Mouse (Mus musculus): ENCODE data around the gene Znrf1. TPM values are rescaled to one million over a fixed set of nuclear protein-coding genes. Genes with fewer than 3 reads are reported as not detected.
A peak's percentile ranks its signal among the peaks of the same experiment; 100 is the strongest.

Znrf1 gene
- polyA plus RNA-seq, 1 experiment from 2014 or later, result 14.0 TPM

DNA sequence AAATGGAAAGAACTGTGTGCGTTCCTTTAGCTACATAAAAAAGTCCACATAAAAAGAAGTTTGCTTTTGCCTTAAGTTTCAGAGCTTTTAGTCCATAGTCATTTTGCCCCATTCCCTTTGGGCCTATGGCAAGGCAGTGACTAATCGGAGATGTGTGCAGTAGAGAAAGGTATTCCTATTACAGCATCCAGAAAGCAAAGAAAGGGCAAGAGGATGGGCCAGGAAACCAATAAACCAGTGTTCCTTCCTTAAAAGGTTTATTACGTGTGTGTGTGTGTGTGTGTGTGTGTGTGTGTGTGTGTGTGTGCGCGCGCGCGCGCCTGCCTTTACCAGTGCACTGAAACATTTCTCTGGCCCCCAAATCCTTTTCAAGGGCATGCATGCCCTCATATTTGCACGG lies 35.8 kb downstream of the Znrf1 start:
- no peak for ATAC-seq (ENCODE audit: insufficient read depth, low FRiP score)
- Histone ChIP-seq H3K36me3 (ENCODE audit: control insufficient read depth, insufficient read depth, low read length) (0 out of 2 replicates have a peak, but pooled peaks cover 3% of the 10 kb centered on the region), H3K4me3 (replicated peaks; ENCODE audit: low read length) (no peak overlapping the region), H3K27me3 (ENCODE audit: control insufficient read depth, insufficient read depth, low read length) (no peaks in the 10 kb centered on the region), H3K9ac (ENCODE audit: low read length) (no peak overlapping the region), H3K9me3 (replicated peaks; ENCODE audit: control insufficient read depth, low read length) (no peaks in the 10 kb centered on the region), H3K4me1 (ENCODE audit: control insufficient read depth, insufficient read depth, low read length) (peaks cover 31% of the 10 kb centered on the region), H3K27ac (ENCODE audit: low read length) (no peak overlapping the region), H3K4me2 (ENCODE audit: low read depth, low read length) (no peak overlapping the region)
- WGBS, result 79% methylated on average over 10 of the region's 10 CpGs

GRCm38 (mm10) chr8:111572431-111572830 lies 36.5 kb downstream of the Znrf1 start:
- Histone ChIP-seq H3K36me3 (ENCODE audit: control insufficient read depth, insufficient read depth, low read length) (0 out of 2 replicates have a peak, but pooled peaks cover 3% of the 10 kb centered on the region), H3K4me3 (replicated peaks; ENCODE audit: low read length) (no peak overlapping the region), H3K4me2 (ENCODE audit: low read depth, low read length) (no peak overlapping the region), H3K9ac (ENCODE audit: low read length) (no peak overlapping the region), H3K9me3 (replicated peaks; ENCODE audit: control insufficient read depth, low read length) (no peaks in the 10 kb centered on the region), H3K27ac (ENCODE audit: low read length) (no peak overlapping the region), H3K27me3 (ENCODE audit: control insufficient read depth, insufficient read depth, low read length) (no peaks in the 10 kb centered on the region), H3K4me1 (ENCODE audit: control insufficient read depth, insufficient read depth, low read length) (peaks cover 30% of the 10 kb centered on the region)
- no peak for ATAC-seq (ENCODE audit: insufficient read depth, low FRiP score)
- WGBS, result 71% methylated on average over 2 of the region's 2 CpGs

DNA sequence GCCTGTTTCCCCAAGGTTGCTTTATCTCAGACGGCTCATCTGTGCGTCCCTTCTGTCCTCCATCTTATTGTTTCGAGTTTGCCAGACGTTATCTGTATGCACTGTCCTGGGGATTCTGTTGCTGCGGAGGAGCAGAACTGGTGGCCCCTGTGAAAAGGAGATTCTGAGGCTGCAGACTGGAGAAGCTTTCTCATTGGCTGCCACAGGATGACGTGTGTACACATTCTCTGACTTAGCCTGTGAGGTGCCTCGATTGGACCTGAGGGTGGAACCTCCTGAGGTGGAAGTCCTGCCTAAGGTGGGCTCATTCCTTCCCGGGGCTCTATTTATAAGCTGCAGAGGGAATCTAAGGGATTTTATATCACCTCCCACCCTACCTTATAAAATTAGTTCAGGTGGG lies 37.7 kb downstream of the Znrf1 start:
- ATAC-seq (ENCODE audit: insufficient read depth, low FRiP score), result peak; percentile 56; the same call in 1 of the 2 replicates
- no peak overlapping the region for H3K4me2 ChIP-seq (ENCODE audit: low read depth, low read length)

DNA sequence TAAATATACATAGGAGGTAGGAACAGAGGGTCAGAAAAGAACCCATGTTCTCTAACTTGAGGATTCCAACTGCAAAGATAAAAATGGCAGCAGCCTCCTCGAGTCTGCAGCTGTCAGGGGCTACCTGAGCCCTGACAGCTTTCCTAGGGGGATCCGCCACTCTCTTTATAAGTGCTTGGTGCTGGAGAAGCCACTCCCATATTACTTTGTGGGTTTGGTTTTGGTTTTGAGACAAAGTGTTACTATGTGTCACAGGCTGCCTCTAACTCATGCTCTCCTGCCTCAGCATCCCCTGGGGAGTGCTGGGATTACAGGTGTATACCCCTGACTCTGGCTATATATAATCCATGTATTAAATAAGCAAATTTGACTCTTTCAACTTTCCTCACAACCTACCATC lies 38.1 kb downstream of the Znrf1 start:
- WGBS, result 83% methylated on average over 2 of the region's 2 CpGs

More for the DNA sequence above, 37.7 kb downstream of the Znrf1 start:
- WGBS, result 42% methylated on average over 8 of the region's 8 CpGs
- peaks cover 20% of the 10 kb centered on the region for H3K4me1 ChIP-seq (ENCODE audit: control insufficient read depth, insufficient read depth, low read length)
- H3K4me3 ChIP-seq (replicated peaks; ENCODE audit: low read length), result no peak overlapping the region
- H3K36me3 ChIP-seq (ENCODE audit: control insufficient read depth, insufficient read depth, low read length), result 0 out of 2 replicates have a peak, but pooled peaks cover 3% of the 10 kb centered on the region
- H3K27ac ChIP-seq (ENCODE audit: low read length), result no peak overlapping the region
- no peaks in the 10 kb centered on the region for H3K27me3 ChIP-seq (ENCODE audit: control insufficient read depth, insufficient read depth, low read length)
- no peaks in the 10 kb centered on the region for H3K9me3 ChIP-seq (replicated peaks; ENCODE audit: control insufficient read depth, low read length)
- no peak overlapping the region for H3K9ac ChIP-seq (ENCODE audit: low read length)

GRCm38 (mm10) chr8:111575492-111575891 lies 39.6 kb downstream of the Znrf1 start:
- H3K36me3 ChIP-seq (ENCODE audit: control insufficient read depth, insufficient read depth, low read length), result 0 out of 2 replicates have a peak, but pooled peaks cover 3% of the 10 kb centered on the region
- WGBS, result 94% methylated on average over 4 of the region's 4 CpGs
- no peaks in the 10 kb centered on the region for H3K9me3 ChIP-seq (replicated peaks; ENCODE audit: control insufficient read depth, low read length)
- H3K4me2 ChIP-seq (ENCODE audit: low read depth, low read length), result no peak overlapping the region
- no peak overlapping the region for H3K9ac ChIP-seq (ENCODE audit: low read length)
- no peak for ATAC-seq (ENCODE audit: insufficient read depth, low FRiP score)
- no peak overlapping the region for H3K27ac ChIP-seq (ENCODE audit: low read length)
- no peaks in the 10 kb centered on the region for H3K27me3 ChIP-seq (ENCODE audit: control insufficient read depth, insufficient read depth, low read length)
- H3K4me1 ChIP-seq (ENCODE audit: control insufficient read depth, insufficient read depth, low read length), result peaks cover 16% of the 10 kb centered on the region
- no peak overlapping the region for H3K4me3 ChIP-seq (replicated peaks; ENCODE audit: low read length)

More for the DNA sequence above, 38.1 kb downstream of the Znrf1 start:
- H3K4me3 ChIP-seq (replicated peaks; ENCODE audit: low read length), result no peak overlapping the region
- no peaks in the 10 kb centered on the region for H3K27me3 ChIP-seq (ENCODE audit: control insufficient read depth, insufficient read depth, low read length)
- ATAC-seq (ENCODE audit: insufficient read depth, low FRiP score), result no peak
- 0 out of 2 replicates have a peak, but pooled peaks cover 3% of the 10 kb centered on the region for H3K36me3 ChIP-seq (ENCODE audit: control insufficient read depth, insufficient read depth, low read length)
- H3K27ac ChIP-seq (ENCODE audit: low read length), result no peak overlapping the region
- no peak overlapping the region for H3K9ac ChIP-seq (ENCODE audit: low read length)
- H3K9me3 ChIP-seq (replicated peaks; ENCODE audit: control insufficient read depth, low read length), result no peaks in the 10 kb centered on the region
- no peak overlapping the region for H3K4me2 ChIP-seq (ENCODE audit: low read depth, low read length)
- peaks cover 20% of the 10 kb centered on the region for H3K4me1 ChIP-seq (ENCODE audit: control insufficient read depth, insufficient read depth, low read length)

GRCm38 (mm10) chr8:111576501-111576900 lies 40.6 kb downstream of the Znrf1 start:
- H3K4me1 ChIP-seq (ENCODE audit: control insufficient read depth, insufficient read depth, low read length), result peaks cover 16% of the 10 kb centered on the region
- H3K4me3 ChIP-seq (replicated peaks; ENCODE audit: low read length), result no peak overlapping the region
- no peak overlapping the region for H3K9ac ChIP-seq (ENCODE audit: low read length)
- no peak for ATAC-seq (ENCODE audit: insufficient read depth, low FRiP score)
- H3K9me3 ChIP-seq (replicated peaks; ENCODE audit: control insufficient read depth, low read length), result no peaks in the 10 kb centered on the region
- 0 out of 2 replicates have a peak, but pooled peaks cover 3% of the 10 kb centered on the region for H3K36me3 ChIP-seq (ENCODE audit: control insufficient read depth, insufficient read depth, low read length)
- no peaks in the 10 kb centered on the region for H3K27me3 ChIP-seq (ENCODE audit: control insufficient read depth, insufficient read depth, low read length)
- no peak overlapping the region for H3K27ac ChIP-seq (ENCODE audit: low read length)
- no peak overlapping the region for H3K4me2 ChIP-seq (ENCODE audit: low read depth, low read length)

GRCm38 (mm10) chr8:111577880-111578533 lies 42.1 kb downstream of the Znrf1 start:
- H3K36me3 ChIP-seq (ENCODE audit: control insufficient read depth, insufficient read depth, low read length), result 0 out of 2 replicates have a peak, but pooled peaks cover 3% of the 10 kb centered on the region
- H3K4me3 ChIP-seq (replicated peaks; ENCODE audit: low read length), result no peak overlapping the region
- WGBS, result 81% methylated on average over 9 of the region's 9 CpGs
- no peak for ATAC-seq (ENCODE audit: insufficient read depth, low FRiP score)
- no peak overlapping the region for H3K27ac ChIP-seq (ENCODE audit: low read length)
- H3K9me3 ChIP-seq (replicated peaks; ENCODE audit: control insufficient read depth, low read length), result no peaks in the 10 kb centered on the region
- no peaks in the 10 kb centered on the region for H3K27me3 ChIP-seq (ENCODE audit: control insufficient read depth, insufficient read depth, low read length)
- peaks cover 13% of the 10 kb centered on the region for H3K4me1 ChIP-seq (ENCODE audit: control insufficient read depth, insufficient read depth, low read length)
- H3K4me2 ChIP-seq (ENCODE audit: low read depth, low read length), result no peak overlapping the region
- H3K9ac ChIP-seq (ENCODE audit: low read length), result no peak overlapping the region

- Histone ChIP-seq H3K4me1 (ENCODE audit: control insufficient read depth, insufficient read depth, low read length) (peaks cover 10% of the 10 kb centered on the region; the same call in 1 of the 2 replicates), H3K36me3 (ENCODE audit: control insufficient read depth, insufficient read depth, low read length) (no peaks in the 10 kb centered on the region), H3K27ac (ENCODE audit: low read length) (no peak overlapping the region), H3K4me3 (replicated peaks; ENCODE audit: low read length) (no peak overlapping the region), H3K9ac (ENCODE audit: low read length) (no peak overlapping the region), H3K9me3 (replicated peaks; ENCODE audit: control insufficient read depth, low read length) (no peaks in the 10 kb centered on the region), H3K27me3 (ENCODE audit: control insufficient read depth, insufficient read depth, low read length) (no peaks in the 10 kb centered on the region), H3K4me2 (ENCODE audit: low read depth, low read length) (no peak overlapping the region)
- WGBS, result 97% methylated on average over 1 of the region's 1 CpGs
- no peak for ATAC-seq (ENCODE audit: insufficient read depth, low FRiP score)
These were observed 43.4 kb downstream of the Znrf1 start for GRCm38 (mm10) chr8:111579318-111579717.

- Histone ChIP-seq H3K27ac (ENCODE audit: low read length) (no peak overlapping the region), H3K4me1 (ENCODE audit: control insufficient read depth, insufficient read depth, low read length) (peaks cover 10% of the 10 kb centered on the region; the same call in 1 of the 2 replicates), H3K9ac (ENCODE audit: low read length) (no peak overlapping the region), H3K4me3 (replicated peaks; ENCODE audit: low read length) (no peak overlapping the region), H3K36me3 (ENCODE audit: control insufficient read depth, insufficient read depth, low read length) (no peaks in the 10 kb centered on the region), H3K27me3 (ENCODE audit: control insufficient read depth, insufficient read depth, low read length) (no peaks in the 10 kb centered on the region), H3K4me2 (ENCODE audit: low read depth, low read length) (no peak overlapping the region), H3K9me3 (replicated peaks; ENCODE audit: control insufficient read depth, low read length) (no peaks in the 10 kb centered on the region)
- 49% methylated on average over 3 of the region's 3 CpGs for WGBS
- no peak for ATAC-seq (ENCODE audit: insufficient read depth, low FRiP score)
These were observed 44.4 kb downstream of the Znrf1 start for GRCm38 (mm10) chr8:111580306-111580705.

Data from stomach, embryonic 16.5 days (tissue).